Mouse (Mus musculus): Measurements from ENCODE around the gene Atp13a2. TPM values are rescaled to one million over a fixed set of nuclear protein-coding genes. Genes with fewer than 3 reads are reported as not detected.

The Atp13a2 gene
- total and polyA plus RNA-seq, 3 experiments = 29.0 to 65.4 TPM; not detected in 1

- no peaks in the 10 kb centered on the region for H3K9me3 ChIP-seq (replicated peaks; ENCODE audit: insufficient read depth, low read length)
- no peak overlapping the region for H3K9ac ChIP-seq (ENCODE audit: control insufficient read depth, low read depth, low read length, poor library complexity, severe bottlenecking)
- DNase-seq (ENCODE audit: low read depth, low spot score) = no peak
- TF ChIP-seq MXI1 (IDR thresholded peaks at IDR 0.05; ENCODE audit: low read depth, low read length) (no peak), E2F4 (IDR thresholded peaks at IDR 0.05; ENCODE audit: borderline replicate concordance, low read depth, low read length) (no peak), ZMIZ1 (IDR thresholded peaks at IDR 0.05; ENCODE audit: low read depth, low read length) (no peak), KAT2A (conservative IDR thresholded peaks at IDR 0.05; ENCODE audit: low read depth, low read length) (no peak), MYB (IDR thresholded peaks at IDR 0.05; ENCODE audit: low read depth, low read length) (no peak), NRF1 (IDR thresholded peaks at IDR 0.05; ENCODE audit: insufficient read depth, low read depth, low read length, poor library complexity, severe bottlenecking) (no peak), SMC3 (IDR thresholded peaks at IDR 0.05; ENCODE audit: low read depth, low read length) (no peak), RCOR1 (IDR thresholded peaks at IDR 0.05; ENCODE audit: low read depth, low read length) (no peak), ELF1 (IDR thresholded peaks at IDR 0.05; ENCODE audit: low read depth, low read length) (no peak), ZKSCAN1 (IDR thresholded peaks at IDR 0.05; ENCODE audit: low read depth, low read length) (no peak), HCFC1 (IDR thresholded peaks at IDR 0.05; ENCODE audit: low read depth, low read length) (no peak), EP300 (IDR thresholded peaks at IDR 0.05; ENCODE audit: low read depth in 1 of 2, low read length in 2 of 2) (no peak)
- H3K36me3 ChIP-seq (ENCODE audit: control insufficient read depth in 1 of 2, insufficient read depth in 2 of 2, low read length in 2 of 2) = 0 out of 4 replicates have a peak, but pooled peaks cover 0 to 2% of the 10 kb centered on the region in 2 experiments
- H3K27ac ChIP-seq (ENCODE audit: control insufficient read depth, low read depth, low read length) = no peak overlapping the region
- H3K79me2 ChIP-seq (ENCODE audit: control insufficient read depth, insufficient read depth, low read length, poor library complexity) = peaks cover 8% of the 10 kb centered on the region
- no peaks in the 10 kb centered on the region; a peak in 1 of 4 replicates for H3K27me3 ChIP-seq (ENCODE audit: control insufficient read depth in 1 of 2, insufficient read depth in 2 of 2, low read length in 2 of 2)
- H3K4me3 ChIP-seq (ENCODE audit: control insufficient read depth in 1 of 2, insufficient read depth in 1 of 2, low read depth in 2 of 2, low read length in 2 of 2) = no peak overlapping the region
- H3K4me1 ChIP-seq (ENCODE audit: control insufficient read depth in 1 of 2, insufficient read depth in 2 of 2, low read length in 2 of 2) = peaks cover 0 to 12% of the 10 kb centered on the region in 2 experiments; a peak in 2 of 4 replicates
Observed at GRCm38 (mm10) chr4:140957131-140957702, 29.5 kb upstream of the Atp13a2 start.

- H3K9me3 ChIP-seq (replicated peaks; ENCODE audit: insufficient read depth, low read length) = no peaks in the 10 kb centered on the region
- H3K36me3 ChIP-seq (ENCODE audit: control insufficient read depth in 1 of 2, insufficient read depth in 2 of 2, low read length in 2 of 2) = peaks cover 0 to 4% of the 10 kb centered on the region in 2 experiments; a peak in 2 of 4 replicates
- no peak overlapping the region for H3K9ac ChIP-seq (ENCODE audit: control insufficient read depth, low read depth, low read length, poor library complexity, severe bottlenecking)
- H3K27me3 ChIP-seq (ENCODE audit: control insufficient read depth in 1 of 2, insufficient read depth in 2 of 2, low read length in 2 of 2) = no peaks in the 10 kb centered on the region; a peak in 1 of 4 replicates
- peaks cover 1 to 13% of the 10 kb centered on the region in 2 experiments; a peak in 3 of 4 replicates for H3K4me1 ChIP-seq (ENCODE audit: control insufficient read depth in 1 of 2, insufficient read depth in 2 of 2, low read length in 2 of 2)
- peaks cover 12% of the 10 kb centered on the region for H3K79me2 ChIP-seq (ENCODE audit: control insufficient read depth, insufficient read depth, low read length, poor library complexity)
- DNase-seq (ENCODE audit: low read depth, low spot score) = peak; percentile 76
- no peak overlapping the region for H3K27ac ChIP-seq (ENCODE audit: control insufficient read depth, low read depth, low read length)
- no peak overlapping the region for H3K4me3 ChIP-seq (ENCODE audit: control insufficient read depth in 1 of 2, insufficient read depth in 1 of 2, low read depth in 2 of 2, low read length in 2 of 2)
- TF ChIP-seq ZKSCAN1 (IDR thresholded peaks at IDR 0.05; ENCODE audit: low read depth, low read length) = no peak
- TF ChIP-seq NELFE (IDR thresholded peaks at IDR 0.05; ENCODE audit: low read depth, low read length) = no peak
- peak; percentile 92 for TF ChIP-seq SMC3 (IDR thresholded peaks at IDR 0.05; ENCODE audit: low read depth, low read length)
- peak; percentile 93 for TF ChIP-seq RAD21 (IDR thresholded peaks at IDR 0.05; ENCODE audit: low read depth, low read length)
- no peak for TF ChIP-seq ZMIZ1 (IDR thresholded peaks at IDR 0.05; ENCODE audit: low read depth, low read length)
- TF ChIP-seq RCOR1 (IDR thresholded peaks at IDR 0.05; ENCODE audit: low read depth, low read length) = no peak
- TF ChIP-seq GATA1 (IDR thresholded peaks at IDR 0.05; ENCODE audit: low read depth, low read length) = no peak
- TF ChIP-seq SIN3A (IDR thresholded peaks at IDR 0.05; ENCODE audit: low read length) = peak; percentile 37; the same call in 1 of the 2 replicates
- no peak for TF ChIP-seq ETS1 (IDR thresholded peaks at IDR 0.05; ENCODE audit: low read depth, low read length)
- TF ChIP-seq MYC (IDR thresholded peaks at IDR 0.05; ENCODE audit: low read depth, low read length) = no peak
- no peak for TF ChIP-seq MEF2A (IDR thresholded peaks at IDR 0.05; ENCODE audit: extremely low read depth, insufficient replicate concordance, low read depth, low read length, poor library complexity, severe bottlenecking)
- no peak for TF ChIP-seq ELF1 (IDR thresholded peaks at IDR 0.05; ENCODE audit: low read depth, low read length)
- TF ChIP-seq NRF1 (IDR thresholded peaks at IDR 0.05; ENCODE audit: insufficient read depth, low read depth, low read length, poor library complexity, severe bottlenecking) = no peak
- TF ChIP-seq CHD2 (IDR thresholded peaks at IDR 0.05; ENCODE audit: low read length) = no peak
- TF ChIP-seq KAT2A (conservative IDR thresholded peaks at IDR 0.05; ENCODE audit: low read depth, low read length) = no peak
- no peak for TF ChIP-seq CHD1 (IDR thresholded peaks at IDR 0.05; ENCODE audit: low read depth, low read length)
- peak; percentile 91 to 97 (median 97) for TF ChIP-seq CTCF (IDR thresholded peaks at IDR 0.05 in 2 of 3, conservative IDR thresholded peaks at IDR 0.05 in 1 of 3; ENCODE audit: control insufficient read depth in 1 of 3, insufficient read depth in 1 of 3, low read depth in 2 of 3, low read length in 3 of 3, poor library complexity in 1 of 3, severe bottlenecking in 1 of 3)
- peak; percentile 92 for TF ChIP-seq ZC3H11A (IDR thresholded peaks at IDR 0.05; ENCODE audit: low read depth, low read length)
- TF ChIP-seq EP300 (IDR thresholded peaks at IDR 0.05; ENCODE audit: low read depth in 1 of 2, low read length in 2 of 2) = no peak
- TF ChIP-seq MAFK (IDR thresholded peaks at IDR 0.05; ENCODE audit: borderline replicate concordance, low read depth, low read length) = no peak
- TF ChIP-seq ZNF384 (IDR thresholded peaks at IDR 0.05; ENCODE audit: low read depth, low read length) = no peak
- no peak for TF ChIP-seq POLR2A (IDR thresholded peaks at IDR 0.05; ENCODE audit: control insufficient read depth in 1 of 2, insufficient read depth in 1 of 2, low read depth in 1 of 2, low read length in 2 of 2, poor library complexity in 1 of 2)
- TF ChIP-seq MYB (IDR thresholded peaks at IDR 0.05; ENCODE audit: low read depth, low read length) = no peak
- TF ChIP-seq GABPA (IDR thresholded peaks at IDR 0.05; ENCODE audit: low read depth, low read length) = no peak
- TF ChIP-seq UBTF (IDR thresholded peaks at IDR 0.05; ENCODE audit: borderline replicate concordance, insufficient read depth, low read depth, low read length) = no peak
- TF ChIP-seq E2F4 (IDR thresholded peaks at IDR 0.05; ENCODE audit: borderline replicate concordance, low read depth, low read length) = no peak
- no peak for TF ChIP-seq HCFC1 (IDR thresholded peaks at IDR 0.05; ENCODE audit: low read depth, low read length)
Observed at GRCm38 (mm10) chr4:140957725-140958124, 28.9 kb upstream of the Atp13a2 start.

Data from MEL (cell line).